Mouse (Mus musculus): ENCODE measurements around the gene Reep1.

DNA sequence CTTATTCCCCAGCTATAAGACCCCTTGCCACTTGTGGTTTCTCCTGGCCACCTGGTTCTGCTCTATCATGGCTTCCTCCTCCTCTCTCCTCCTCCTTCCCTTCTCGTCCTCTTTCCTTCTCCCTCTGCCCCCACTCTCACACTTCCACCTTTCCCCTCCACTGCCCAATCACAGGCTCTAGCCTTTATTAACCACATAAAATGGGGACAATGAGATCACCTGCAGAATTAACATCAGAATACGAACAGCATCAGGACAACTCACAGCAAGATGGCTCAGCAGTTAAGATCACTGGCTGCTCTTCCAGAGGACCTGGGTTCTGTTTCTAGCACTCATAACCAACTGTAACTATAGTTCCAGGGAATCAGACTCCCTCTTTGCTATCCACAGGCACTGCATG lies 72.5 kb downstream of the Reep1 start:
- no peak for TF ChIP-seq CTCF (IDR thresholded peaks at IDR 0.05)
- TF ChIP-seq EP300 (IDR thresholded peaks at IDR 0.05), result no peak

All from lung, postnatal 0 days (tissue).